ENCODE assay signal across 7 mouse cellular contexts in the genomic region with DNA sequence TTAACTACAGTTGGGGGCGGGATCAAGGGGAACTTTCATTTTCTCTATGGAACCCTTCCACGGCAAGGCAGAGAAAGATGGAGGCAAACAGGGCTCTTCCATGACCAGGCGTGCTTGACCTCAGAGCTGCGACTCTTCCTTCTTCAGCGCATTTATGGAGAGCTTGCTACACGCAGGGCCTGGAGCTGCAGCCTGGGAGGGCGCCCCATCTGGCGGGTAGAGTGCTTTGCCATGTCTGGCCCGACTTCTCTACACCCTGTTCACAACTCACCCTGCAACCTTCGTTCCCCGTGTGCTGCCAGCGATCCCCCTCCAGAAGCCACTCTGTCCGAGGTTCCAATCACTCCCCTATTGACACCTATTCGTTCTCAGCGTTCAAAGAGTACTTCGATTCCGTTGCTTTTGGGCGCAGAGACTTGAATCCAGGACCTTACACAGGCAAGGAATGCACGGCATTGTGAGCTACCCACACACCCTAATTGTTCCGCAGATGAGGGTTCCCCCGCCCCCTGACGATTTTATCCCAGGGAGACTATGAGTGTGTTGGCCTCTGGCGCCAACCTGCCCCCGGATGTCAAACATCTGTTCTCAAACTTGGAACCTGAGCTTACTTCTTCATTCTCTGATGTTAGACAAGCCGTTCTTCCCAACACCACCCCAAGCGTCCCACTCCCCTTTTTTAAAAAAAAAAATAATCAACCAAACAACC. TPM values are rescaled to one million over a fixed set of nuclear protein-coding genes. Genes with fewer than 3 reads are reported as not detected.
A peak's percentile ranks its signal among the peaks of the same experiment; 100 is the strongest.
DNase-seq lines count a peak whose midpoint lies in the region; ATAC-seq lines count a peak whose summit lies in the region.

Cpt1a (plus strand) TSS at position 74 of the 709 bp plus-strand sequence.

- H3K4me1 ChIP-seq in hindbrain, embryonic 13.5 days (replicated peaks), result peaks cover 28% of the 10 kb centered on the region

- 5% methylated on average over 26 of the region's 26 CpGs for WGBS in hindbrain, embryonic 13.5 days

- peak within 1 kb of the TSS; percentile 77 for H3K4me2 ChIP-seq in hindbrain, embryonic 13.5 days

- no peaks in the 10 kb centered on the region for H3K9me3 ChIP-seq in hindbrain, embryonic 13.5 days

- peak within 1 kb of the TSS; percentile 75 for H3K9ac ChIP-seq in hindbrain, embryonic 13.5 days

- H3K36me3 ChIP-seq in hindbrain, embryonic 13.5 days, result no peaks in the 10 kb centered on the region

- H3K27ac ChIP-seq in hindbrain, embryonic 13.5 days, result no peak within 1 kb of the TSS

- ATAC-seq in hindbrain, embryonic 13.5 days (ENCODE audit: low FRiP score), result no peak

- H3K27me3 ChIP-seq in hindbrain, embryonic 13.5 days, result peaks cover 70% of the 10 kb centered on the region

- H3K4me3 ChIP-seq in hindbrain, embryonic 13.5 days, result peak within 1 kb of the TSS; percentile 52

- peak; percentile 74 for DNase-seq in NIH3T3 (ENCODE audit: low read depth)
- peak; percentile 47 for DNase-seq in c-Kit-negative CD71-positive TER-119-positive erythroid progenitor cells, embryonic 14.5 days (ENCODE audit: low read depth, low spot score)
- peak; percentile 24 for DNase-seq in forelimb bud, embryonic 11.5 days (ENCODE audit: low read depth, low spot score)
- no peak for DNase-seq in layer of hippocampus, postnatal 36 days
- DNase-seq in lung, postnatal 4 days, result peak; percentile 79 to 82
- peak; percentile 44 for DNase-seq in skeletal muscle tissue, adult 2 months (ENCODE audit: low read depth, low spot score)

RNA-seq across cellular contexts. Expression of gene Cpt1a, which starts in this region (rescaled TPM):
- polyA plus RNA-seq in hindbrain, embryonic 13.5 days (2015; fragmentation: Nextera tagmentation; extraction: Ambion mirVana), result 16.1 and 17.2 TPM in 2 replicates
- 10 to 100 TPM; 20.5 to 23.3 TPM for total RNA-seq in layer of hippocampus, postnatal 36 days (2021)

Comparison
In these comparisons a context has a peak if more than half of its experiments do, and no peak if none do; other contexts are left out.
1. DNase-seq: peak in NIH3T3 (single experiment), c-Kit-negative CD71-positive TER-119-positive erythroid progenitor cells, embryonic 14.5 days (single experiment), forelimb bud, embryonic 11.5 days (single experiment), lung, postnatal 4 days (2 of 2) and skeletal muscle tissue, adult 2 months (single experiment); none in layer of hippocampus, postnatal 36 days (0 of 2).